Mouse (Mus musculus): ENCODE measurements around the gene Tm9sf3. TPM values are rescaled to one million over a fixed set of nuclear protein-coding genes. Genes with fewer than 3 reads are reported as not detected.
A peak's percentile ranks its signal among the peaks of the same experiment; 100 is the strongest.
"Not testable (repeated sequence)": the region's sequence is repeated elsewhere in the genome, so short reads cannot be mapped to it uniquely, and the experiment has no call there.

Tm9sf3 gene
- 100 to 1,000 TPM; 130 TPM for total RNA-seq (2021)
- long read RNA-seq, experiment 1, full-length matches to known transcripts, result 258 of 290 reads
- long read RNA-seq, experiment 1, partial matches to known transcripts, result 7 of 290 reads
- long read RNA-seq, experiment 1, other reads (novel, unspliced or antisense), result 25 of 290 reads
- long read RNA-seq, experiment 2, transcript Tm9sf3-202 (15 exons, 3,170 nt), result major isoform, 155 of 172 reads
- long read RNA-seq, experiment 2, partial matches to known transcripts, result 12 of 172 reads
- long read RNA-seq, experiment 2, other reads (novel, unspliced or antisense), result 5 of 172 reads

- peak; percentile 84 to 92 for DNase-seq (ENCODE audit: low spot score in 2 of 2)
Measured at GRCm38 (mm10) chr19:41263630-41264295, at the start of gene Tm9sf3. Gene Tm9sf3 (minus strand): TSS chr19:41263997.

- not testable (repeated sequence) for DNase-seq (ENCODE audit: low spot score in 2 of 2)
Measured at GRCm38 (mm10) chr19:41312587-41312986, 48.8 kb upstream of the Tm9sf3 start.

GRCm38 (mm10) chr19:41312027-41312426 is 48.2 kb upstream of the Tm9sf3 start:
- DNase-seq (ENCODE audit: low spot score in 2 of 2), result no peak

DNA sequence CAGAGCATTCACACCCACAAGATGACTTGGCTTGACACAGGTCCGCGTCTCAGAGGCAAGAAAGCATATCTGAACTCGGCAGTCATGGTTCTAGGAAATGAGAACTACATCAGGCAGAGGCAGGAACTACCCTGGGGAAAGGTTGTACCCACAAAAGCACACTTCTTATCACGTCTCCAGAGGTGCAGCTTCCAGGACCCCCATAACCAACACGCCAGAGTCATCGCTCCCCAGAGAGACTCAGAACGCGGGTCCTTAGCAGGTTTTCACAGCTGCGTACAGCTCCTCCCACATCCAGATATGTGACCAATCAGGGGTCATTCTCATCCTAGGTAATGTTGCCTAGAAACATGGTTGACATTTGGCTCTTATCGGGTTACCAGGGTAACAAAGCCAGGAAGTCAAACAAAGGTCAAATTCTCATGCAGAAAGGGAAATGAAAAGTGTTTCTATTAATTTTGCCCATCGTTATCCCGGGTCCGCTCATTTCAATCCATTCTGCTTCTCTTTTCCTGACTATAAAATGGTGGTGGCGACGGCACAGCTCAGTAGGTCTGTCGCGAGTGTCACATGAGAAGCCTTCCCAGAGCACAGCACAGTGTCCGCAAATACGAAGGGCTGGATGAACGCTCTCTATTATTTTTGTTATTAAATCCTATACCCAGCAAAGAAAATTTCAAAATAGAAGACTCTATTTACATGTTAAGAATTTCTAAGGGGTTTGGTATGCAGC is 47.3 kb upstream of the Tm9sf3 start:
- DNase-seq (ENCODE audit: low spot score in 2 of 2), result peak in 1 of 2 experiments; percentile 11

DNA sequence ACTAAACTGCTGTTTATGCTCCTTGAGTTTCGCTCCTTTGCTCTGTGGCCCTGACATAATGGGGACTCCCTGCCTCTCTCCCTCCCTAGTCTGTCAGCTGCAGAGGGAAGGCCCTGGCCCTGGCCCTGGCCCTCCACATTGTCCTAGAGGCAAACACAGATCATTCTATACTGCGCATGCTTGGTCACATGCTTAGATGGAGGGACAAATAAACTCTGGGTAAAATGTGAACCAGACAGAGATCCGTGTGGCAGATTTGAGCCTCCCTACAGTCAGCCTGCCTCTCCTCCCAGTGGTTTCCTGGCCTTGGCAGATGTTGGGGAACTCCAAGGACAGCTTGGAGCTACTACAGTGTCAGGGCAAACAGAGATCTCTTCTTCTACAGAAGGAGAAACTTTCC is 40.1 kb upstream of the Tm9sf3 start:
- DNase-seq (ENCODE audit: low spot score in 2 of 2), result no peak

GRCm38 (mm10) chr19:41303433-41303832 is 39.6 kb upstream of the Tm9sf3 start:
- DNase-seq (ENCODE audit: low spot score in 2 of 2), result no peak

GRCm38 (mm10) chr19:41301856-41302255 is 38.1 kb upstream of the Tm9sf3 start:
- DNase-seq (ENCODE audit: low spot score in 2 of 2), result no peak

- DNase-seq (ENCODE audit: low spot score in 2 of 2), result no peak
Measured at GRCm38 (mm10) chr19:41299446-41299845, 35.6 kb upstream of the Tm9sf3 start.

DNA sequence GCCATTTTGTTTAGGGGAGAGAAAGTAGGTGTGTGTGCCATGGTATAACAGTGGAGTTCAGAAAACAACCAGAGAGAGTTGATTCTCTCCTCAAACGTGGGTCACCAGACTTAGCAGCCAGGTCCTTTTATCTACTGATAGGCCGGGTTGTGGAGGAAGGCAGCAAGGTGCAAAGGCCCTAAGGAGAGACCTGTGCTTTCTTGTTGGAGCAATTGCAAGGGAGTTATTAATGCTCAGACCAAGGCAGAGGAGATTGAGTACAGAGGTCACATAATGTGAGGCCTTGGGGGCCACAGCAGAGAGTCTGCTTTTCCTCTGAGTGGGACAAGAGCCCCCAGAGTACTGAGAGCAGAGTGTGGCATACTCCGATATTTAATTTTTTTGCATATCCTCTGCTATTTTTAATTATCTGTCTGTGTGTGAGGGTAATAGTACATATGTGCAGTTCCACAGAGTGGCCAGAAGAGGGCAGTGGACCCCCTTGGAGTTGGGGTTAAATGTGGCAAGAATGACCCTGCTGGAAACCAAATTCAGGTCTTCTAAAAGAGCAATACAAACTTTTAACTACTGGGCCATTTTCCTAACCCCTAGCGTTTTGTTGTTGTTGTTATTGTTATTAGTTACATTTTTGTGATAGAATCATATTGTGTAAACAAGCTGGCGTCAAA is 27.3 kb upstream of the Tm9sf3 start:
- DNase-seq (ENCODE audit: low spot score in 2 of 2), result no peak

GRCm38 (mm10) chr19:41288568-41288967 is 24.8 kb upstream of the Tm9sf3 start:
- no peak for DNase-seq (ENCODE audit: low spot score in 2 of 2)

GRCm38 (mm10) chr19:41287224-41287623 is 23.4 kb upstream of the Tm9sf3 start:
- no peak for DNase-seq (ENCODE audit: low spot score in 2 of 2)

DNA sequence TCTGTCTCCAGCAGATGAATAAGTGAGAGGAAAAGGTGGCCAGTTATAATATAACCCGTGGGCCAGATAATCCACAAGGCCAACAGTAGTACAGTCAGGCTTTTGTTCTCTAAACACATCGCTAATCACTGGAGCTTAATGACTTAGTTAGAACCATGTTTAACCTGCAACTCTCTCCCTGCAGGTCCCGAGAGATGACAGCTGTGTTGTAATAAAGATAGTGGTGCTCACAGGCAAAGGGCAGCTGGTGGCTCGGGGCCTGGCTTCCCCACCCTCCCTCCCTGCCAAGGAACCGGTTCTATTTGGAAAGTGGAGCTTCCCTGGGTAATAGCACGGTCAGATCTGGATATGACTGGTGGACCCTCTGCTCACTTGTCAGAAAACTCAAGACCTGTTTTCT is 20.7 kb upstream of the Tm9sf3 start:
- DNase-seq (ENCODE audit: low spot score in 2 of 2), result no peak

DNA sequence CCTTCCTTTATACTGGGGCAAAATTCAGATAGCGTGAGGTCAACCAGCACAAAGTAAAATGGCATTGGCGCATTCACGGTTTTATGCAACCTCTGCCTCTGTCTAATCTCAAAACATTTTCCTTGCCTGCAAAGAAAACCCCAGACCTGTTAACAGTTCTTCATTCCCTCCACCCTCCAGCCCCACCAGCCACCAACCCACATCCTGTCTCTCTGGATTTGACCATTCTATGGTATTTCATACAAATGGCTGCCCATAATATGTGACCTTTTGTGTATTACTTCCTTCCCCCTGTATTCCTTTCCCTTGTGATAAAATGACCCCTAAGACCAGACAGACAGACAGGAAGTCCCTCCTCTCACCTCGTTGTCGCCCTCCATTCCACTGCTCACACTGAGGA is 18.9 kb upstream of the Tm9sf3 start:
- no peak for DNase-seq (ENCODE audit: low spot score in 2 of 2)

DNA sequence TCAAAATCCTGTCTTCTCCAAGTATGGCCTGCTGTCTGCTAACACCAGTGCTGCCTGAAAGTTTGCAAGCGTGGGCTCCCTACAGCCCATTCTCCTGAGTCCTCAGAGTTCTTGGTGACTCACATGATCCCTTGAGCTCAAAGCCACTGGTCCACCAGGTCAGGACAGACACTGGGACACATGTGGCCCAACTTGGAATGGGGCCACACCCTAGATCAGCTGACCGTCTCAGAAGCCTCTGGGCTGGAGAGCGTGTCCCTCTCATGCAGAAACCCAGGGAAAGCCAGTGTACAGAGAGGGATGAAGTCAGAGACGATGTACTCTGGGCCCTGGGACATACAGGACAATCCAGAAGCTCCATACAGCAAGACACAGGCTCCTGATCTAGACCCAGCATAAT is 18.4 kb upstream of the Tm9sf3 start:
- no peak for DNase-seq (ENCODE audit: low spot score in 2 of 2)

GRCm38 (mm10) chr19:41279724-41280244 is 16.0 kb upstream of the Tm9sf3 start:
- no peak for DNase-seq (ENCODE audit: low spot score in 2 of 2)

DNA sequence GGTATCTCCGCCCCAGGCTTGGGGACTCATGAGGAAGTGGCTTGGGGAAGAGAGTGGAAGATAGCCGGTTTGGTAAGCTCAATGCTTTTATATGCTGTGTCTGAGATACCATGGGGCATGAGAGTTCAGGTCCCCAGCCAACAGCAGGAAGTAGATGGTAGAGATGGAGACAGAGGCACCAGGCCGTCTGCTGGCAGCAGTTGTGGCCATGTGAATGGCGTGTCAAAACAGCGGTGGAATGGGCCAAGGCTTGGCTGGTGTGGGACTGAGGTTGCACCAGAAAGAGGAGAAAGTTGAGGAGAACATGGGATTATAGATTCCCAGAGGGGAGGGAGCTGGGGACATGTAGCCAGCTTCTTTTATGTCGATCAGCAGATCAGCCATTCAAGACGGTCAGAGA is 14.8 kb upstream of the Tm9sf3 start:
- DNase-seq (ENCODE audit: low spot score in 2 of 2), result no peak

DNA sequence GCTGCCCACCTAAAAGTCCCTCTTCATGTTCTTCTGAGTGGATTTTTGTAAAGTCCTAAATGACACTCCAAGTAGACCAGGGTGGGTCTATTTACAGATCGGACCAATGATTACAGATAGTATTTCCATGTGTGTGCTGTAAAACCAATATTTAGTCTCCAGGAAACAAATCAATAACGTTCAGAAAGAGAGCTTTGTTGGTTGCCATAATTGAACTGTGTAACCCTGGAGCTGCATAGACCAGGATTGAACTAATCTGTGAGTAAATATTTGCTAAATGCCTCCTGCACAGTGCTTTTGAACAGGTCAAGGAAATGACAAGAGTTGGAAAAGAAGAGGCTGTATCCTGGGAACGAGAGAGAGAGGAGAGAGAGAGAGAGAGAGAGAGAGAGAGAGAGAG is 11.8 kb upstream of the Tm9sf3 start:
- DNase-seq (ENCODE audit: low spot score in 2 of 2), result no peak

GRCm38 (mm10) chr19:41270906-41271305 is 7.1 kb upstream of the Tm9sf3 start:
- no peak for DNase-seq (ENCODE audit: low spot score in 2 of 2)

DNA sequence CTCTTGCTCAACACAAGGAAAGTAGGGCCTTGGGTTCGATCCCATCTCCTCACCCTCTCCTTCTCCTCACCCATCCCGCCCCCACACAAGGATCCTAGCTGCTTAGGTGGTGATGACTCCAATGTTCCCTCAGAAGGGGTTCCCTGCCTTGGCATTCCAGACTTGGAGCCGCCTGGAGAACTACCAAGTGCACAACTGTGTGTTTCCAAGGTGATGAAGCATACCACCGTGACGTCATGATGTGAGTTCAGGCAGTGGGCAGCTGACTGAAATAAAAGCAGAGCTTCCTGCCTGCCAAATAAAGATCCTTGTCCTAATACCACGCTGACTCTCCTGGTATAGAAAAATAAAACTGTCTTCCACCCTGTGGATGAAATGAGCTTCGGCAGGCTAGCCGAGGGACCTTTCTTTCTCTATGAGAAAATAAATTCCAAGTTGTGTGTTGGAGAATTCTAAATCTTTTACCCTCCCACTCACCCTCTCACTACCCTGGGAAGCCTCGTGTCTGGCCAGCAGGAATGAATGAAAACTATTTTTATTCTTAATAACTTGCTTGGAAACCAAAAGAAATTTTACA is 6.4 kb upstream of the Tm9sf3 start:
- DNase-seq (ENCODE audit: low spot score in 2 of 2), result peak; percentile 60 to 63

- DNase-seq (ENCODE audit: low spot score in 2 of 2), result no peak
Measured at GRCm38 (mm10) chr19:41266251-41266901, 2.6 kb upstream of the Tm9sf3 start.

All from left cerebral cortex, adult 18-20 months (tissue).